Mouse (Mus musculus): ENCODE data around the gene Wdr54. TPM values are rescaled to one million over a fixed set of nuclear protein-coding genes. Genes with fewer than 3 reads are reported as not detected.

Gene Wdr54
- polyA plus RNA-seq, 1 experiment from 2014 or later: 12.0 TPM

- H3K9me3 ChIP-seq (replicated peaks): no peaks in the 10 kb centered on the region
- 73% methylated on average over 11 of the region's 11 CpGs for WGBS
- ATAC-seq (ENCODE audit: insufficient number of reproducible peaks, low FRiP score, low TSS enrichment, low read depth): no peak
- H3K27ac ChIP-seq (replicated peaks): peak overlapping the region; percentile 86; the same call in 1 of the 2 replicates
- H3K36me3 ChIP-seq: peaks cover 31% of the 10 kb centered on the region
- H3K4me2 ChIP-seq (replicated peaks): peak overlapping the region; percentile 92
- H3K4me3 ChIP-seq (replicated peaks): peak overlapping the region; percentile 90
- H3K9ac ChIP-seq: peak overlapping the region; percentile 86
- H3K27me3 ChIP-seq: no peaks in the 10 kb centered on the region
- peaks cover 43% of the 10 kb centered on the region for H3K4me1 ChIP-seq
Measured at GRCm38 (mm10) chr6:83116373-83117164, 39.6 kb downstream of the Wdr54 start.

GRCm38 (mm10) chr6:83115682-83116372, 40.4 kb downstream of the Wdr54 start:
- peak overlapping the region; percentile 86 for H3K27ac ChIP-seq (replicated peaks)
- WGBS: under 1% methylated on average over 45 of the region's 48 CpGs
- H3K9ac ChIP-seq: peak overlapping the region; percentile 86
- no peaks in the 10 kb centered on the region for H3K27me3 ChIP-seq
- peak overlapping the region; percentile 92 for H3K4me2 ChIP-seq (replicated peaks)
- ATAC-seq (ENCODE audit: insufficient number of reproducible peaks, low FRiP score, low TSS enrichment, low read depth): peak; percentile 40
- no peaks in the 10 kb centered on the region for H3K9me3 ChIP-seq (replicated peaks)
- peaks cover 31% of the 10 kb centered on the region for H3K36me3 ChIP-seq
- peaks cover 43% of the 10 kb centered on the region for H3K4me1 ChIP-seq
- H3K4me3 ChIP-seq (replicated peaks): peak overlapping the region; percentile 90

- Histone ChIP-seq H3K9ac (peak within 1 kb of the TSS; percentile 86), H3K4me3 (replicated peaks) (peak within 1 kb of the TSS; percentile 90), H3K4me2 (replicated peaks) (peak within 1 kb of the TSS; percentile 92), H3K27ac (replicated peaks) (peak within 1 kb of the TSS; percentile 86), H3K27me3 (no peaks in the 10 kb centered on the region), H3K4me1 (peaks cover 38% of the 10 kb centered on the region), H3K9me3 (replicated peaks) (no peaks in the 10 kb centered on the region), H3K36me3 (peaks cover 31% of the 10 kb centered on the region)
- ATAC-seq (ENCODE audit: insufficient number of reproducible peaks, low FRiP score, low TSS enrichment, low read depth): peak; percentile 84
- 1% methylated on average over 47 of the region's 58 CpGs for WGBS
Measured at GRCm38 (mm10) chr6:83115011-83115671, 41.1 kb downstream of the Wdr54 start, which contains the start of gene Mogs. Gene Mogs (plus strand): TSS chr6:83115496.

- Histone ChIP-seq H3K9ac (no peak overlapping the region), H3K4me2 (replicated peaks) (no peak overlapping the region), H3K36me3 (peaks cover 6% of the 10 kb centered on the region; the same call in 1 of the 2 replicates), H3K27me3 (no peaks in the 10 kb centered on the region), H3K4me3 (replicated peaks) (no peak overlapping the region), H3K9me3 (replicated peaks) (no peaks in the 10 kb centered on the region), H3K4me1 (peaks cover 36% of the 10 kb centered on the region), H3K27ac (replicated peaks) (no peak overlapping the region)
- WGBS: 91% methylated on average over 4 of the region's 4 CpGs
- no peak for ATAC-seq (ENCODE audit: insufficient number of reproducible peaks, low FRiP score, low TSS enrichment, low read depth)
Measured at GRCm38 (mm10) chr6:83111510-83112136, 44.6 kb downstream of the Wdr54 start.

GRCm38 (mm10) chr6:83108762-83109668, 47.2 kb downstream of the Wdr54 start, which contains the start of gene Mrpl53:
Gene Mrpl53 (plus strand): TSS chr6:83109040.
- peaks cover 9% of the 10 kb centered on the region; the same call in 1 of the 2 replicates for H3K36me3 ChIP-seq
- peak within 1 kb of the TSS; percentile 73 for H3K27ac ChIP-seq (replicated peaks)
- peak within 1 kb of the TSS; percentile 68 for H3K9ac ChIP-seq
- WGBS: under 1% methylated on average over 76 of the region's 76 CpGs
- H3K4me3 ChIP-seq (replicated peaks): peak within 1 kb of the TSS; percentile 67
- ATAC-seq (ENCODE audit: insufficient number of reproducible peaks, low FRiP score, low TSS enrichment, low read depth): peak; percentile 81
- peak within 1 kb of the TSS; percentile 88 for H3K4me2 ChIP-seq (replicated peaks)
- no peaks in the 10 kb centered on the region for H3K27me3 ChIP-seq
- H3K9me3 ChIP-seq (replicated peaks): no peaks in the 10 kb centered on the region
- H3K4me1 ChIP-seq: peaks cover 22% of the 10 kb centered on the region

- Histone ChIP-seq H3K27ac (replicated peaks) (0 out of 2 replicates have a peak overlapping the region, but pooled peaks have one; percentile 73), H3K4me1 (peaks cover 30% of the 10 kb centered on the region), H3K9me3 (replicated peaks) (no peaks in the 10 kb centered on the region), H3K9ac (no peak overlapping the region), H3K36me3 (peaks cover 9% of the 10 kb centered on the region; the same call in 1 of the 2 replicates), H3K4me3 (replicated peaks) (peak overlapping the region; percentile 67), H3K4me2 (replicated peaks) (peak overlapping the region; percentile 88), H3K27me3 (no peaks in the 10 kb centered on the region)
- WGBS: 33% methylated on average over 13 of the region's 13 CpGs
- 0 out of 2 replicates have a peak, but pooled peaks have one; percentile 21 for ATAC-seq (ENCODE audit: insufficient number of reproducible peaks, low FRiP score, low TSS enrichment, low read depth)
Measured at GRCm38 (mm10) chr6:83107566-83108400, 48.4 kb downstream of the Wdr54 start.

- Histone ChIP-seq H3K27ac (replicated peaks) (no peak overlapping the region), H3K9ac (no peak overlapping the region), H3K4me3 (replicated peaks) (no peak overlapping the region), H3K9me3 (replicated peaks) (no peaks in the 10 kb centered on the region), H3K4me2 (replicated peaks) (no peak overlapping the region), H3K4me1 (peaks cover 35% of the 10 kb centered on the region), H3K27me3 (no peaks in the 10 kb centered on the region), H3K36me3 (peaks cover 9% of the 10 kb centered on the region; the same call in 1 of the 2 replicates)
- 52% methylated on average over 4 of the region's 4 CpGs for WGBS
- ATAC-seq (ENCODE audit: insufficient number of reproducible peaks, low FRiP score, low TSS enrichment, low read depth): no peak
Measured at GRCm38 (mm10) chr6:83104158-83104557, 52.0 kb downstream of the Wdr54 start.

- no peak for ATAC-seq (ENCODE audit: insufficient number of reproducible peaks, low FRiP score, low TSS enrichment, low read depth)
- peak overlapping the region; percentile 95 for H3K4me2 ChIP-seq (replicated peaks)
- H3K27me3 ChIP-seq: no peaks in the 10 kb centered on the region
- WGBS: 44% methylated on average over 11 of the region's 11 CpGs
- H3K36me3 ChIP-seq: peaks cover 9% of the 10 kb centered on the region; the same call in 1 of the 2 replicates
- H3K9ac ChIP-seq: no peak overlapping the region
- H3K9me3 ChIP-seq (replicated peaks): no peaks in the 10 kb centered on the region
- peaks cover 29% of the 10 kb centered on the region for H3K4me1 ChIP-seq
- no peak overlapping the region for H3K4me3 ChIP-seq (replicated peaks)
- H3K27ac ChIP-seq (replicated peaks): no peak overlapping the region; the same call in 1 of the 2 replicates
Measured at GRCm38 (mm10) chr6:83103130-83103650, 53.0 kb downstream of the Wdr54 start.

Measured in embryonic facial prominence, embryonic 15.5 days (tissue).